Mouse (Mus musculus): ENCODE results near the gene Pnkd. TPM values are rescaled to one million over a fixed set of nuclear protein-coding genes. Genes with fewer than 3 reads are reported as not detected.

The Pnkd gene
- total and polyA plus RNA-seq, 3 experiments = 45.5 to 318 (median 154) TPM

GRCm38 (mm10) chr1:74387386-74387988 lies 102.8 kb downstream of the Pnkd start:
- no peak for TF ChIP-seq RAD21 (IDR thresholded peaks at IDR 0.05; ENCODE audit: low read depth, low read length)
- no peak for TF ChIP-seq MAZ (IDR thresholded peaks at IDR 0.05; ENCODE audit: low read depth, low read length)
- TF ChIP-seq SIN3A (IDR thresholded peaks at IDR 0.05; ENCODE audit: low read length) = no peak
- no peak for TF ChIP-seq USF1 (IDR thresholded peaks at IDR 0.05; ENCODE audit: low read depth, low read length)
- no peak for TF ChIP-seq TBP (conservative IDR thresholded peaks at IDR 0.05; ENCODE audit: low read depth, low read length)
- no peak for TF ChIP-seq CTCF (conservative IDR thresholded peaks at IDR 0.05 in 1 of 2, IDR thresholded peaks at IDR 0.05 in 1 of 2; ENCODE audit: low read depth in 2 of 2, low read length in 2 of 2)
- no peak for TF ChIP-seq CHD1 (IDR thresholded peaks at IDR 0.05; ENCODE audit: low read depth, low read length)
- TF ChIP-seq POLR2AphosphoS2 (IDR thresholded peaks at IDR 0.05; ENCODE audit: low read depth, low read length) = no peak
- TF ChIP-seq ZMIZ1 (IDR thresholded peaks at IDR 0.05; ENCODE audit: low read depth, low read length) = no peak
- TF ChIP-seq MYC (IDR thresholded peaks at IDR 0.05; ENCODE audit: low read depth, low read length) = no peak
- TF ChIP-seq NELFE (IDR thresholded peaks at IDR 0.05; ENCODE audit: low read depth, low read length) = no peak
- no peak for TF ChIP-seq SMC3 (IDR thresholded peaks at IDR 0.05; ENCODE audit: low read depth, low read length)
- TF ChIP-seq USF2 (conservative IDR thresholded peaks at IDR 0.05; ENCODE audit: low read depth, low read length) = no peak
- no peak for TF ChIP-seq MXI1 (IDR thresholded peaks at IDR 0.05; ENCODE audit: low read depth, low read length)
- no peak for TF ChIP-seq EP300 (IDR thresholded peaks at IDR 0.05; ENCODE audit: low read length)
- Histone ChIP-seq H3K27ac (ENCODE audit: insufficient read depth, low read depth) (peak overlapping the region; percentile 87), H3K4me2 (ENCODE audit: insufficient read depth, low read depth, poor library complexity, severe bottlenecking) (peak overlapping the region; percentile 69), H3K36me3 (replicated peaks in 1 of 2; ENCODE audit: control insufficient read depth in 1 of 2, insufficient read depth in 1 of 2, low read length in 1 of 2) (peaks cover 0 to 23% of the 10 kb centered on the region in 2 experiments), H3K27me3 (replicated peaks) (no peaks in the 10 kb centered on the region), H3K4me1 (ENCODE audit: control insufficient read depth in 1 of 2, insufficient read depth in 2 of 2) (peaks cover 27 to 69% of the 10 kb centered on the region in 2 experiments), H3K9ac (ENCODE audit: insufficient read depth, low read depth) (peak overlapping the region; percentile 77), H3K9me3 (replicated peaks; ENCODE audit: low read length) (no peaks in the 10 kb centered on the region), H3K79me2 (replicated peaks; ENCODE audit: control insufficient read depth, extremely low read depth, insufficient read depth, poor library complexity, severe bottlenecking) (peaks cover 6% of the 10 kb centered on the region), H3K4me3 (replicated peaks in 1 of 3; ENCODE audit: low read depth in 2 of 3, low read length in 2 of 3, poor library complexity in 1 of 3) (peak overlapping the region in 1 of 3 experiments; percentile 55)
- in situ Hi-C loops (cut with MboI; ENCODE audit: low pct_ligation_motif_present, low pct_unique_long_range_greater_than_20kb, low sequenced_read_pairs) (no loop called here), dilution Hi-C loops (cut with MboI; ENCODE audit: extremely low pct_ligation_motif_present, extremely low pct_unique_long_range_greater_than_20kb, low sequenced_read_pairs) (no loop called here)
- DNase-seq (ENCODE audit: extremely low read depth) = no peak

- in situ Hi-C loops (cut with MboI; ENCODE audit: low pct_ligation_motif_present, low pct_unique_long_range_greater_than_20kb, low sequenced_read_pairs) (no loop called here), dilution Hi-C loops (cut with MboI; ENCODE audit: extremely low pct_ligation_motif_present, extremely low pct_unique_long_range_greater_than_20kb, low sequenced_read_pairs) (no loop called here)
- Histone ChIP-seq H3K27ac (ENCODE audit: insufficient read depth, low read depth) (peak overlapping the region; percentile 2; the same call in 1 of the 2 replicates), H3K4me3 (replicated peaks in 1 of 3; ENCODE audit: low read depth in 2 of 3, low read length in 2 of 3, poor library complexity in 1 of 3) (no peak overlapping the region), H3K4me2 (ENCODE audit: insufficient read depth, low read depth, poor library complexity, severe bottlenecking) (no peak overlapping the region), H3K4me1 (ENCODE audit: control insufficient read depth in 1 of 2, insufficient read depth in 2 of 2) (peaks cover 23 to 70% of the 10 kb centered on the region in 2 experiments), H3K36me3 (replicated peaks in 1 of 2; ENCODE audit: control insufficient read depth in 1 of 2, insufficient read depth in 1 of 2, low read length in 1 of 2) (peaks cover 0 to 21% of the 10 kb centered on the region in 2 experiments), H3K9ac (ENCODE audit: insufficient read depth, low read depth) (no peak overlapping the region), H3K9me3 (replicated peaks; ENCODE audit: low read length) (no peaks in the 10 kb centered on the region), H3K27me3 (replicated peaks) (no peaks in the 10 kb centered on the region), H3K79me2 (replicated peaks; ENCODE audit: control insufficient read depth, extremely low read depth, insufficient read depth, poor library complexity, severe bottlenecking) (peaks cover 16% of the 10 kb centered on the region)
- no peak for DNase-seq (ENCODE audit: extremely low read depth)
- TF ChIP-seq NELFE (IDR thresholded peaks at IDR 0.05; ENCODE audit: low read depth, low read length) (no peak), EP300 (IDR thresholded peaks at IDR 0.05; ENCODE audit: low read length) (no peak), ETS1 (conservative IDR thresholded peaks at IDR 0.05; ENCODE audit: low read depth, low read length) (no peak), ZNF384 (IDR thresholded peaks at IDR 0.05; ENCODE audit: low read depth, low read length) (no peak), MEF2A (IDR thresholded peaks at IDR 0.05; ENCODE audit: borderline replicate concordance, low read depth, low read length) (no peak), MAZ (IDR thresholded peaks at IDR 0.05; ENCODE audit: low read depth, low read length) (no peak), TBP (conservative IDR thresholded peaks at IDR 0.05; ENCODE audit: low read depth, low read length) (no peak), NRF1 (IDR thresholded peaks at IDR 0.05; ENCODE audit: low read depth, low read length) (no peak), KAT2A (IDR thresholded peaks at IDR 0.05; ENCODE audit: insufficient replicate concordance, low read length) (no peak), POLR2AphosphoS2 (IDR thresholded peaks at IDR 0.05; ENCODE audit: low read depth, low read length) (no peak), POLR2A (IDR thresholded peaks at IDR 0.05; ENCODE audit: low read depth, low read length) (no peak), MXI1 (IDR thresholded peaks at IDR 0.05; ENCODE audit: low read depth, low read length) (no peak), GABPA (IDR thresholded peaks at IDR 0.05; ENCODE audit: insufficient replicate concordance, low read depth, low read length) (no peak), CTCF (conservative IDR thresholded peaks at IDR 0.05 in 1 of 2, IDR thresholded peaks at IDR 0.05 in 1 of 2; ENCODE audit: low read depth in 2 of 2, low read length in 2 of 2) (no peak), MYC (IDR thresholded peaks at IDR 0.05; ENCODE audit: low read depth, low read length) (no peak), PAX5 (IDR thresholded peaks at IDR 0.05; ENCODE audit: low read length) (no peak)
These were observed 103.7 kb downstream of the Pnkd start for GRCm38 (mm10) chr1:74388398-74388920.
